Mouse (Mus musculus) limb, embryonic 12.5 days (tissue): ENCODE measurements around the gene Tppp3. TPM values are rescaled to one million over a fixed set of nuclear protein-coding genes. Genes with fewer than 3 reads are reported as not detected.
A peak's percentile ranks its signal among the peaks of the same experiment; 100 is the strongest.

Experiments used
- ATAC-seq: fragments of 200-750 bp; cut with Nextera tagmentation; 2 replicates; pipeline ENCODE4 v1.8.0; 2017; ENCODE audit warnings: low read depth, moderate TSS enrichment; ENCODE audit not compliant: insufficient number of reproducible peaks, insufficient read depth, low FRiP score, low TSS enrichment
- H3K27ac ChIP-seq: fragments of 300-500 bp; sonication (generic); 2 replicates; pipeline ENCODE4 v1.5.1; 2016; ENCODE audit warnings: mild to moderate bottlenecking, moderate library complexity
- H3K27me3 ChIP-seq: fragments of 300-500 bp; sonication (generic); 2 replicates; pipeline ENCODE4 v1.6.1; 2016; ENCODE audit warnings: mild to moderate bottlenecking, moderate library complexity
- H3K36me3 ChIP-seq: fragments of 300-500 bp; sonication (generic); 2 replicates; pipeline ENCODE4 v1.6.1; 2016; ENCODE audit warnings: mild to moderate bottlenecking, moderate library complexity
- H3K4me1 ChIP-seq: fragments of 300-500 bp; sonication (generic); replicated peaks from 2 replicates; pipeline ENCODE4 v1.6.1; 2016
- H3K4me2 ChIP-seq: fragments of 300-500 bp; sonication (generic); 2 replicates; pipeline ENCODE4 v1.6.1; 2016; ENCODE audit warnings: mild to moderate bottlenecking, moderate library complexity
- H3K4me3 ChIP-seq: fragments of 300-500 bp; sonication (generic); replicated peaks from 2 replicates; pipeline ENCODE4 v1.5.1; 2016; ENCODE audit warnings: mild to moderate bottlenecking
- H3K9ac ChIP-seq: fragments of 300-500 bp; sonication (generic); replicated peaks from 2 replicates; pipeline ENCODE4 v1.6.1; 2016; ENCODE audit warnings: mild to moderate bottlenecking, moderate library complexity
- H3K9me3 ChIP-seq: fragments of 300-500 bp; sonication (generic); 2 replicates; pipeline ENCODE4 v1.6.1; 2016; ENCODE audit warnings: mild to moderate bottlenecking, moderate library complexity
- WGBS: fragments of 180-500 bp; shearing (Covaris S2); methylation state at CpG from one replicate; pipeline ENCODE4 v1.1.7; 2016; 5-methylcytosine and 5-hydroxymethylcytosine counted together
- polyA plus RNA-seq: library from polyadenylated mRNA; unstranded; fragments of >200 nt; fragmentation: Nextera tagmentation; extraction: Ambion mirVana; gene quantifications from 2 replicates; pipeline ENCODE4 v1.2.1, GENCODE M21; 2016

The Tppp3 gene
- polyA plus RNA-seq, 1 experiment from 2014 or later = 28.9 TPM

- H3K4me1 ChIP-seq = peaks cover 26% of the 10 kb centered on the region
- no peak for ATAC-seq
Measured at GRCm38 (mm10) chr8:105484030-105484368, 12.7 kb upstream of the Tppp3 start.

GRCm38 (mm10) chr8:105483212-105484029 lies 12.1 kb upstream of the Tppp3 start:
- Histone ChIP-seq H3K9ac (no peak overlapping the region), H3K4me3 (no peak overlapping the region), H3K27ac (peak overlapping the region; percentile 51; the same call in 1 of the 2 replicates), H3K4me2 (no peak overlapping the region), H3K9me3 (no peaks in the 10 kb centered on the region), H3K4me1 (peaks cover 26% of the 10 kb centered on the region), H3K27me3 (no peaks in the 10 kb centered on the region), H3K36me3 (peaks cover 17% of the 10 kb centered on the region)
- ATAC-seq = 0 out of 2 replicates have a peak, but pooled peaks have one; percentile 34
- WGBS = 25% methylated on average over 14 of the region's 14 CpGs

More at GRCm38 (mm10) chr8:105484030-105484368, 12.7 kb upstream of the Tppp3 start:
- H3K4me3 ChIP-seq = no peak overlapping the region
- peak overlapping the region; percentile 51; the same call in 1 of the 2 replicates for H3K27ac ChIP-seq
- WGBS = 13% methylated on average over 3 of the region's 3 CpGs
- peaks cover 11% of the 10 kb centered on the region for H3K36me3 ChIP-seq
- no peaks in the 10 kb centered on the region for H3K27me3 ChIP-seq
- H3K9ac ChIP-seq = no peak overlapping the region
- no peaks in the 10 kb centered on the region for H3K9me3 ChIP-seq
- H3K4me2 ChIP-seq = no peak overlapping the region

- Histone ChIP-seq H3K4me2 (no peak overlapping the region), H3K36me3 (peaks cover 19% of the 10 kb centered on the region), H3K27me3 (no peaks in the 10 kb centered on the region), H3K27ac (no peak overlapping the region), H3K4me3 (no peak overlapping the region), H3K4me1 (peaks cover 26% of the 10 kb centered on the region), H3K9ac (no peak overlapping the region), H3K9me3 (no peaks in the 10 kb centered on the region)
- 83% methylated on average over 8 of the region's 8 CpGs for WGBS
- no peak for ATAC-seq
Measured at GRCm38 (mm10) chr8:105482123-105482522, 10.8 kb upstream of the Tppp3 start.

GRCm38 (mm10) chr8:105481453-105481852 lies 10.1 kb upstream of the Tppp3 start:
- WGBS = 66% methylated on average over 6 of the region's 6 CpGs
- Histone ChIP-seq H3K9me3 (no peaks in the 10 kb centered on the region), H3K36me3 (peaks cover 19% of the 10 kb centered on the region), H3K9ac (no peak overlapping the region), H3K27ac (peak overlapping the region; percentile 24; the same call in 1 of the 2 replicates), H3K4me1 (peaks cover 29% of the 10 kb centered on the region), H3K4me2 (no peak overlapping the region), H3K4me3 (no peak overlapping the region), H3K27me3 (no peaks in the 10 kb centered on the region)
- no peak for ATAC-seq

- H3K27me3 ChIP-seq = peaks cover 1% of the 10 kb centered on the region; the same call in 1 of the 2 replicates
- ATAC-seq = no peak
- peaks cover 29% of the 10 kb centered on the region for H3K4me1 ChIP-seq
- H3K9ac ChIP-seq = no peak overlapping the region
- no peak overlapping the region for H3K4me3 ChIP-seq
- WGBS = 23% methylated on average over 2 of the region's 2 CpGs
- no peaks in the 10 kb centered on the region for H3K9me3 ChIP-seq
- H3K27ac ChIP-seq = peak overlapping the region; percentile 24; the same call in 1 of the 2 replicates
- no peak overlapping the region for H3K4me2 ChIP-seq
- H3K36me3 ChIP-seq = peaks cover 22% of the 10 kb centered on the region
Measured at GRCm38 (mm10) chr8:105481013-105481412, 9.7 kb upstream of the Tppp3 start.

GRCm38 (mm10) chr8:105477792-105478191 lies 6.5 kb upstream of the Tppp3 start:
- H3K4me2 ChIP-seq = no peak overlapping the region
- peaks cover 32% of the 10 kb centered on the region for H3K27me3 ChIP-seq
- no peak overlapping the region for H3K4me3 ChIP-seq
- peaks cover 34% of the 10 kb centered on the region for H3K36me3 ChIP-seq
- peaks cover 42% of the 10 kb centered on the region for H3K4me1 ChIP-seq
- no peak overlapping the region for H3K9ac ChIP-seq
- ATAC-seq = no peak
- no peaks in the 10 kb centered on the region for H3K9me3 ChIP-seq
- 75% methylated on average over 3 of the region's 3 CpGs for WGBS
- no peak overlapping the region for H3K27ac ChIP-seq

GRCm38 (mm10) chr8:105476628-105477413 lies 5.5 kb upstream of the Tppp3 start:
- Histone ChIP-seq H3K27ac (no peak overlapping the region), H3K4me1 (peaks cover 50% of the 10 kb centered on the region), H3K36me3 (peaks cover 34% of the 10 kb centered on the region), H3K9me3 (no peaks in the 10 kb centered on the region), H3K4me2 (no peak overlapping the region; the same call in 1 of the 2 replicates), H3K4me3 (no peak overlapping the region), H3K27me3 (peaks cover 42% of the 10 kb centered on the region), H3K9ac (no peak overlapping the region)
- no peak for ATAC-seq
- WGBS = 40% methylated on average over 25 of the region's 25 CpGs

- Histone ChIP-seq H3K9me3 (no peaks in the 10 kb centered on the region), H3K36me3 (peaks cover 34% of the 10 kb centered on the region), H3K4me1 (peaks cover 54% of the 10 kb centered on the region), H3K4me3 (no peak overlapping the region), H3K27ac (no peak overlapping the region), H3K4me2 (no peak overlapping the region), H3K27me3 (peaks cover 48% of the 10 kb centered on the region), H3K9ac (no peak overlapping the region)
- ATAC-seq = no peak
- 87% methylated on average over 7 of the region's 7 CpGs for WGBS
Measured at GRCm38 (mm10) chr8:105476161-105476560, 4.8 kb upstream of the Tppp3 start.

- H3K4me3 ChIP-seq = no peak overlapping the region
- H3K4me2 ChIP-seq = no peak overlapping the region
- H3K27ac ChIP-seq = no peak overlapping the region
- peaks cover 34% of the 10 kb centered on the region for H3K36me3 ChIP-seq
- 90% methylated on average over 8 of the region's 8 CpGs for WGBS
- ATAC-seq = no peak
- H3K4me1 ChIP-seq = peaks cover 54% of the 10 kb centered on the region
- peaks cover 53% of the 10 kb centered on the region for H3K27me3 ChIP-seq
- no peaks in the 10 kb centered on the region for H3K9me3 ChIP-seq
- no peak overlapping the region for H3K9ac ChIP-seq
Measured at GRCm38 (mm10) chr8:105475742-105476141, 4.4 kb upstream of the Tppp3 start.

- H3K4me3 ChIP-seq = no peak overlapping the region
- ATAC-seq = no peak
- no peak overlapping the region for H3K9ac ChIP-seq
Measured at GRCm38 (mm10) chr8:105475254-105475653, 3.9 kb upstream of the Tppp3 start.

GRCm38 (mm10) chr8:105474680-105475079 lies 3.4 kb upstream of the Tppp3 start:
- H3K4me3 ChIP-seq = no peak overlapping the region
- H3K4me1 ChIP-seq = peaks cover 63% of the 10 kb centered on the region
- H3K27ac ChIP-seq = no peak overlapping the region; the same call in 1 of the 2 replicates
- no peaks in the 10 kb centered on the region for H3K9me3 ChIP-seq
- WGBS = 47% methylated on average over 5 of the region's 5 CpGs
- no peak for ATAC-seq
- H3K27me3 ChIP-seq = peaks cover 61% of the 10 kb centered on the region
- H3K9ac ChIP-seq = no peak overlapping the region
- H3K36me3 ChIP-seq = peaks cover 34% of the 10 kb centered on the region
- H3K4me2 ChIP-seq = 0 out of 2 replicates have a peak overlapping the region, but pooled peaks have one; percentile 8

More at GRCm38 (mm10) chr8:105475254-105475653, 3.9 kb upstream of the Tppp3 start:
- peaks cover 57% of the 10 kb centered on the region for H3K4me1 ChIP-seq
- H3K27me3 ChIP-seq = peaks cover 56% of the 10 kb centered on the region
- no peaks in the 10 kb centered on the region for H3K9me3 ChIP-seq
- H3K4me2 ChIP-seq = no peak overlapping the region
- no peak overlapping the region for H3K27ac ChIP-seq
- peaks cover 34% of the 10 kb centered on the region for H3K36me3 ChIP-seq
- WGBS = 30% methylated on average over 4 of the region's 4 CpGs
